Mouse (Mus musculus) urinary bladder, postnatal 36 days (tissue): ENCODE data around the gene Med12l.

Source experiments
- DNase-seq, 2 experiments: peaks; one replicate each; pipeline ENCODE4 v3.0.0; 2022; ENCODE audit warnings: low spot score in 2 of 2, mixed read lengths in 1 of 2

Gene Med12l

GRCm38 (mm10) chr3:59005271-59005995 lies at the start of gene Med12l:
Gene Med12l, plus strand, starts transcription at chr3:59005825.
- DNase-seq = peak; percentile 33 to 51

GRCm38 (mm10) chr3:58961166-58961565 lies 44.5 kb upstream of the Med12l start:
- DNase-seq = no peak

- DNase-seq = no peak
Observed at GRCm38 (mm10) chr3:58977413-58977812, 28.2 kb upstream of the Med12l start.

GRCm38 (mm10) chr3:58977906-58978622 lies 27.6 kb upstream of the Med12l start:
- no peak for DNase-seq

- no peak for DNase-seq
Observed at GRCm38 (mm10) chr3:58980579-58980978, 25.0 kb upstream of the Med12l start.

DNA sequence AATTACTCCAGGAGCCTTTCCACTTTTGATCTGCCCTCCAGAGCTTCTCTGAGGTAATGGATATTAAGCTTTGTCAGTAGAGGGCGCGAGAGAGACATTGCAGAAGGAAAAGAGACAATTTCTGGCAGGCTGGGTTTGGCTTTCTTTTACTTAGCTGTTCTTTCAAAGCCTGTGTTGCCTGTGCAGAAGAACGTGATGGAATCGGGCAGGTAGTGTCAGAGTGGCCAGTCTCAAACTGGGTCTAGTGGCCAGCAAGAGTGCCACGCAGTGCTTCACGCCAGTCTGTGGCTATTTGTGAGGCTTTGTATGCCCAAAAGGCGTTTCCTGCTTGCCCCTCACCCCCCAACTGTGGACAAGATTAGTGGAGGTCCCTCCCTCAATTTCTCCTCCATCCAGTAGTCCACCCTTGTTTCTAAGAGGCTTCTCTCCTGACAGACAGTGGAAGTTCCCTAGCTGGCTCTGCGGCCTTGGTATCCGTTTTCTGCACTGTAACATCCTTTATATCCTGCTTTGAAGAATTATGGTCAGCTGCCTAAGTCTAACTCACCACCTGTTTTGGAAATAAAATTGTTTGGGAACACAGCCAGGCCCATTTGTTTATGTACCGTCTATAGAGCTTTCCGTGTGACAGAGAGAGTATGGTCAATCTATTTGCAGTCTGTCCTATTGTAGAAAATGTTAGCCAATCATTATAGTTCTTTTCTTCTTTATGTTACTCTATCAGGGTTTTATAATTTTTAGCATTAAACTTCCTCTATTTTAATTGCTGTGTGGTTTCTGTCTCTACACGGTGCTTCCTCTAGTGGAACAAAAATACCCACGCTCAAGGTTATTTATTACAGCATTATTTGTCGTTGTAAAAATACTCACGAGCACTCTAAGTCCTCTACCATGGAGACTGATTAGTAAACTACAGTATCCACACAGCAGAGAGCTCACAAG lies 22.5 kb upstream of the Med12l start:
- peak; percentile 30 to 33 for DNase-seq

GRCm38 (mm10) chr3:58983838-58984598 lies 21.6 kb upstream of the Med12l start:
- DNase-seq = no peak

- DNase-seq = no peak
Observed at GRCm38 (mm10) chr3:58985816-58986215, 19.8 kb upstream of the Med12l start.

GRCm38 (mm10) chr3:58989374-58989773 lies 16.3 kb upstream of the Med12l start:
- DNase-seq = no peak

- no peak for DNase-seq
Observed at GRCm38 (mm10) chr3:58990556-58990955, 15.1 kb upstream of the Med12l start.

DNA sequence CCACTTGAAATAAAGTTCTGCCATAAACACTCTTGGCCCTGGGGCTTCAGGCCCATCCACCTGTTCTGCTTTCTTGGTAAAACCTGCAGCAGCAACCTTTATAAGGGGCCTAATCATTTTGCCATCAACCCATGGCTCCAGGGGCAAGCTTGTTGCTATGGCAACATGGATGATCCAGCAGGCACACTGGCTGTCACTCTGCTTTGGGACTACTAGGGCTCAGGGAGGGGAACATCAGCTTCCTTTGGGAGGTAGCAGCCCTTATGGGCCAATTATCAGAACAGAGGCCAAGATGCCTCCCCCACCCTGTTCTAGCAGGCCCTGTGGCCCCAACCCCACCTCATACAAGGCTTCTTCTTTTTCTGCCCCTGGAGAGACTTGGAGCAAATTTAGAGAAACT lies 13.5 kb upstream of the Med12l start:
- DNase-seq = no peak

- no peak for DNase-seq
Observed at GRCm38 (mm10) chr3:58993619-58994018, 12.0 kb upstream of the Med12l start.

DNA sequence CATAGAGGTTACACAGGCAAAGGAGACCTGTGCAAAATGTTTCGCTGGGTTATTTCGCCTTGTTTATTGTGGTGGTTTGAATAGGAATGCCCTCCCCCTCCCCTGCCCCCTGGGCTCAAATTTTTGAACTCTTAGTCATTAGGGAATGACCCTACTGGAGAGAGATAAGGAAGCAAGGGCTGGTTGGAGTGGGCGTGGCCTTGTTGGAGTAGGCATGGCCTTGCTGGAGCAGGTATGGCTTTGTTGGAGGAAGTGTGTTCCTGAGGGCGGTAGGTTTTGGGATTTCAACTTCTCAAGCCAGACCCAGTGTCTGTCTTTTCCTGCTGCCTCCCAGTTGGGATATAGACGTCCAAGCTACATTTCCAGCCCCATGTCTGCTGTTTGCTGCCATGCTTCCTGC lies 1.9 kb upstream of the Med12l start:
- no peak for DNase-seq

- peak; percentile 29 to 47 for DNase-seq
Observed at GRCm38 (mm10) chr3:59005996-59006730, 538 bp downstream of the Med12l start.

GRCm38 (mm10) chr3:59006731-59007441 lies 1.3 kb downstream of the Med12l start:
- peak in 1 of 2 experiments; percentile 68 for DNase-seq

GRCm38 (mm10) chr3:59010276-59010675 lies 4.7 kb downstream of the Med12l start:
- no peak for DNase-seq

GRCm38 (mm10) chr3:59015698-59016412 lies 10.2 kb downstream of the Med12l start:
- DNase-seq = no peak

- no peak for DNase-seq
Observed at GRCm38 (mm10) chr3:59016501-59016900, 10.9 kb downstream of the Med12l start.

DNA sequence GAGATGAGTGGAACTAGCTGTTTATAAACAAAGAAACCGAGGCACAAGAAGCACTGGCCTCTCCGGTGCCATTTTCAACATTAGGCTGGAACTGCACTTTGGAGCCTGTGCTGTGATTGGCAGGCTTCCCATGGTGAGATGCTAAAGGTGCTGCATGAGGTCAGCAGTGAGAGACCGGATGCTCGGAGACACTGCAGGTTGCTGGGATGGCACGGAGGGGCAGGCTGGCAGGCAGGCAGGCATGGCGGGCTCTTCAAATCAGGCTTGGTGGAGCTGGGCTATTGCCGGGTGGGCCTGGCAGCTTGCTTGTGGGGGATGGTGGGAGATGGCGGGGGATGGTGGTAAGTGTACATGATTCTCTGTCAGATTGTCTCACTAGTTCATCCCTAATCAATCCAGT lies 15.6 kb downstream of the Med12l start:
- no peak for DNase-seq
